Mouse (Mus musculus) midbrain, embryonic 14.5 days (tissue): Measurements from ENCODE around the gene Dohh. TPM values are rescaled to one million over a fixed set of nuclear protein-coding genes. Genes with fewer than 3 reads are reported as not detected.
A peak's percentile ranks its signal among the peaks of the same experiment; 100 is the strongest.

Experiments used
- ATAC-seq: fragments of 200-750 bp; cut with Nextera tagmentation; 2 replicates; pipeline ENCODE4 v1.8.0; 2017; ENCODE audit warnings: moderate number of reproducible peaks, moderate library complexity; ENCODE audit not compliant: low FRiP score, low TSS enrichment
- DNase-seq: peaks from one replicate; pipeline ENCODE4 v3.0.0-alpha.2; 2015
- H3K27ac ChIP-seq: fragments of 300-500 bp; sonication (generic); replicated peaks from 2 replicates; pipeline ENCODE4 v1.5.1; 2014; ENCODE audit warnings: mild to moderate bottlenecking, low read depth, low read length, moderate library complexity
- H3K27me3 ChIP-seq: fragments of 300-500 bp; sonication (generic); 2 replicates; pipeline ENCODE4 v1.6.1; 2014; ENCODE audit warnings: low read length, control low read depth, mixed read lengths; ENCODE audit not compliant: control insufficient read depth, insufficient read depth
- H3K36me3 ChIP-seq: fragments of 300-500 bp; sonication (generic); 2 replicates; pipeline ENCODE4 v1.6.1; 2014; ENCODE audit warnings: low read length, control low read depth; ENCODE audit not compliant: control insufficient read depth, insufficient read depth
- H3K4me1 ChIP-seq: fragments of 300-500 bp; sonication (generic); 2 replicates; pipeline ENCODE4 v1.6.1; 2014; ENCODE audit warnings: mild to moderate bottlenecking, antibody characterized with exemption, low read length, control low read depth; ENCODE audit not compliant: control insufficient read depth, insufficient read depth
- H3K4me2 ChIP-seq: fragments of 300-500 bp; sonication (generic); 2 replicates; pipeline ENCODE4 v1.6.1; 2014; ENCODE audit warnings: mild to moderate bottlenecking, low read length, moderate library complexity
- H3K4me3 ChIP-seq: fragments of 300-500 bp; sonication (generic); replicated peaks from 2 replicates; pipeline ENCODE4 v1.5.1; 2014; ENCODE audit warnings: low read depth, low read length
- H3K9ac ChIP-seq: fragments of 300-500 bp; sonication (generic); replicated peaks from 2 replicates; pipeline ENCODE4 v1.6.1; 2014; ENCODE audit warnings: mild to moderate bottlenecking, low read length, moderate library complexity
- H3K9me3 ChIP-seq: fragments of 300-500 bp; sonication (generic); 2 replicates; pipeline ENCODE4 v1.6.1; 2016; ENCODE audit warnings: low read length, control low read depth, mixed read lengths; ENCODE audit not compliant: control insufficient read depth
- WGBS: fragments of 180-500 bp; shearing (Covaris S2); extraction: QIAGEN DNeasy Blood & Tissue Kit; methylation state at CpG from one replicate; pipeline ENCODE4 v1.1.7; 2014; 5-methylcytosine and 5-hydroxymethylcytosine counted together
- polyA plus RNA-seq: library from polyadenylated mRNA; unstranded; fragments of >200 nt; fragmentation: Nextera tagmentation; extraction: Ambion mirVana; gene quantifications from 2 replicates; pipeline ENCODE4 v1.2.1, GENCODE M21; 2014

Gene Dohh
- polyA plus RNA-seq, 1 experiment from 2014 or later: 59.5 TPM

DNA sequence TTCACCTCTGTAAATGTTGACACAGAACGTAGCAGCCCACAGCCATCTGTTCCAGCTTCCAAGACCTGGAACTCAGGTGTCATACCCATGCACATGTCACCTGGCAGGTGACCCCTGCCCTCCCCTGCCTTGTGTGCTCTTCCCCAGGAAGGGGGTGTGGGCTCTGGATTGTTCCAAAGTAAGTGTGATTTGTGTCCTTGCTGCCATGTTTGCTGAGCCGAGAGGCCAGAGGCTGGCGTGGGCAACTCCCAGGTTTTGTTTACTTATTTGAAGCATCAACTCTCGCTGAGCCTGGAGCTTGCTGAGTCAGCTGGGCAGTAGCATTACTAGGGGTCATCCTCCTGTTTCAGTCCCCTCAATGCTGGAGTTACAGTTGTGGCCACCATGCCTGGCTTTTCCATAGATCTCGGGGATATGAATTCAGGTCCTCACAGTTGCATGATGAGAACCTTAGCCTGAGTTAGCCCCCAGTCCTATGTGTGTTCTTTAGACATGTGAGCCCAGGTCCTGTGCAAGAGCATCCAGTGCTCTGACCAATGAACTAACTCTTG, 4.4 kb downstream of the Dohh start, which contains the start of gene Gm48552:
Gene Gm48552, plus strand, starts transcription at position 501 of the 551 bp plus-strand sequence.
- Histone ChIP-seq H3K27ac (no peak within 1 kb of the TSS), H3K27me3 (no peaks in the 10 kb centered on the region), H3K9ac (no peak within 1 kb of the TSS), H3K36me3 (peaks cover 35% of the 10 kb centered on the region), H3K9me3 (no peaks in the 10 kb centered on the region), H3K4me1 (peaks cover 16% of the 10 kb centered on the region), H3K4me2 (no peak within 1 kb of the TSS), H3K4me3 (no peak within 1 kb of the TSS)
- 90% methylated on average over 5 of the region's 5 CpGs for WGBS
- DNase-seq (no peak), ATAC-seq (no peak)

DNA sequence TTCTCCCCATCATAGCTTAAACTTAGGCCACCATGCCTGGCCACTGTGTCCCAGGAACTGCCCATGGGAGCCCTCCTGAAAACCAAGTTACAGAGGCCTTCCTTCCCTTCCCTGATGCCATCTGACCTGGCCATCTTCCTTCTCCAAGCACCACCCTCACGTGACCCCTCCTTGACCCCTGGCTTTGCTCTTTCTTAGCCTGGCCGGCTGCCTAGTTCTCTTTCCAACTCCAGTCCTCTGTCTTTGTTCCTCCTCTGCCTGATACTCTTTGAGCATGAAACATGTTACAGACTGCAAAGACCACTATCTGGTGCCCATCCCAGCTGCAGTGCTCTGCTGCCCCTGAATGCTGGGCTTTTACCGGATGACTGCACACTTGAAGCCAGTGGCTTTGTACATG, 5.1 kb downstream of the Dohh start:
- H3K4me3 ChIP-seq: no peak overlapping the region

DNA sequence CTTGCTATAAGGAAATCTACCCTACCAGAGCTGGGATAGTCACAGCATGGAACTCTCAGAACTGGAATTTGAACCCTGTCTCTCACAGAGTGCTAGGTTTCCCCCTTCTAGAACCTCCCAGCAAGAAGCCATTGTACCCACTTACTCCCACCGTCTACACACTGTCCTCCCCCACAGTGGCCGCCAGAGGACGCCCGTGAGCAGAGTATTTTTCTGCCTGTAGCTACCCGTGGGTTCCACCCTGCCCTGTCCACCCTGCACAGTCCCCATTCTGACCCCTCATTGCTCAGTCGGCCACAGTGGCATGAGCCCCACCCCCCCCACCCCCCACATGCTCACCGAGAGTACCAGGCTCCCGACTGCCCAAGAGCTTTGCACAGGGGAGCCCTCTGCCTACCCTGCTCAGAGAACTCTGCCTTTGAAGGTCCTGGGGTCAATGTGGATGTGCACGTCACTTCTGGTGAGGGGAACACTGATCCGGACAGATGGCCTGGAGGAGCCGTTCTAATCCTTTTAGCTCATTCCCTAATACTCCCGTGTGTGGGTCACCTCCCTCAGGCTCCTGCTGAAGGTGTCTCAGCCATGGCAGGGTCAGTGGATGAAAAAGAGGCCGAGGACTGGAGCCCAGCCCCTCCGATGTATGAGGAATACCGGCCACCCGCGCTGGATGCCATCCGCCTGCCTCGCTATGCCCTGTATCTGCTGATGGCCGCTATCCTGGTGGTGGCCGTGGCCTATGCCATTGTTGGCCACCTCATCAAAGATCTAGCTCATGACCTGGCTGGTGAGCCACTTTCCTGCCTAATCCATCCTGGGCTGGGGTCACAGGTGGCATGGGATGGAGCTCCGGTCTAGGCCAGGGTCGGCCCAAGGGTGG, 5.8 kb downstream of the Dohh start:
- ATAC-seq (peak; percentile 53; the same call in 1 of the 2 replicates), DNase-seq (peak; percentile 65)
- Histone ChIP-seq H3K36me3 (peaks cover 35% of the 10 kb centered on the region), H3K27me3 (no peaks in the 10 kb centered on the region), H3K9me3 (no peaks in the 10 kb centered on the region), H3K4me2 (no peak overlapping the region), H3K27ac (no peak overlapping the region), H3K4me3 (no peak overlapping the region), H3K9ac (no peak overlapping the region), H3K4me1 (peaks cover 13% of the 10 kb centered on the region)
- 49% methylated on average over 23 of the region's 23 CpGs for WGBS

More for the DNA sequence above, 5.1 kb downstream of the Dohh start:
- Histone ChIP-seq H3K9ac (no peak overlapping the region), H3K27me3 (no peaks in the 10 kb centered on the region), H3K4me1 (peaks cover 17% of the 10 kb centered on the region), H3K9me3 (no peaks in the 10 kb centered on the region), H3K36me3 (peaks cover 35% of the 10 kb centered on the region), H3K4me2 (no peak overlapping the region), H3K27ac (no peak overlapping the region)
- no peak for ATAC-seq
- 30% methylated on average over 3 of the region's 3 CpGs for WGBS
- no peak for DNase-seq

DNA sequence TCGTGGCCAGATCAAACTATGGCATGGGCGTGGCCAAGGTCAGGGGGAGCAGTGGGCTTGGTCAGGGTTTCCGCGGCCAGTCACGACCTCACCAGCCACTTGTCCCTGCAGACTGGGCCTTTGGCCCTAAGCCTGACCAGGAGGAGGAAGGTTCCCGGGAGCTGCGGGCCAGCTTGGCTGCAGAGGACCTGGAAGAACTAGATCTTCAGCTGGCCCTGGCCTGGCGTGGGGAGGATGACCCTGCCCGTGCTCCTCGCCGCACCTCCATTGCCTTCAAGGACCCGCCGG, 6.4 kb downstream of the Dohh start:
- 91% methylated on average over 13 of the region's 13 CpGs for WGBS

DNA sequence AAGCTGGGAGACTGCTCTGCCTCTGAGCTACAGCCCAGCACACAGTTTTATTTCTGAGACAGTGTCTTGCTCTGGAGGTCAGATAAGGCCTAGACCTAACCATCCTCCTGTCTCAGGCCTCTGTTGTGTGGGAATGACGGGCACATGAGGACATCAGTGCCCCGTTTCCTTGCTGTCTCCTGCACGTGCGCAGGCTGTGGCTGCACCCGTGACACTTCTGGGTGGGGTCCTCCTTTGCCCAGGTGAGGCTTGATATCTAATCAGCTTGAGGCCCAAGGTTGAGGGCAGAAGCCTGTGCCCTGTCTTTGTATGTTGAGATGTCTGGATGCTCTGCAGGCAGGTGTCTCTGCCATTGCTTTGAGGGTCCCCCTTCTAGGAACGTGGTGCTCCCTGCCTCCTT, 8.0 kb downstream of the Dohh start:
- Histone ChIP-seq H3K36me3 (peaks cover 20% of the 10 kb centered on the region), H3K4me1 (peaks cover 8% of the 10 kb centered on the region; the same call in 1 of the 2 replicates), H3K9me3 (no peaks in the 10 kb centered on the region), H3K4me2 (no peak overlapping the region), H3K4me3 (no peak overlapping the region), H3K9ac (no peak overlapping the region), H3K27me3 (no peaks in the 10 kb centered on the region), H3K27ac (no peak overlapping the region)
- 88% methylated on average over 6 of the region's 6 CpGs for WGBS
- ATAC-seq (no peak), DNase-seq (no peak)

More for the DNA sequence above, 6.4 kb downstream of the Dohh start:
- no peak for DNase-seq
- Histone ChIP-seq H3K27ac (no peak overlapping the region), H3K36me3 (peaks cover 35% of the 10 kb centered on the region), H3K27me3 (no peaks in the 10 kb centered on the region), H3K9ac (no peak overlapping the region), H3K9me3 (no peaks in the 10 kb centered on the region), H3K4me1 (peaks cover 8% of the 10 kb centered on the region; the same call in 1 of the 2 replicates), H3K4me3 (no peak overlapping the region), H3K4me2 (no peak overlapping the region)
- no peak for ATAC-seq

DNA sequence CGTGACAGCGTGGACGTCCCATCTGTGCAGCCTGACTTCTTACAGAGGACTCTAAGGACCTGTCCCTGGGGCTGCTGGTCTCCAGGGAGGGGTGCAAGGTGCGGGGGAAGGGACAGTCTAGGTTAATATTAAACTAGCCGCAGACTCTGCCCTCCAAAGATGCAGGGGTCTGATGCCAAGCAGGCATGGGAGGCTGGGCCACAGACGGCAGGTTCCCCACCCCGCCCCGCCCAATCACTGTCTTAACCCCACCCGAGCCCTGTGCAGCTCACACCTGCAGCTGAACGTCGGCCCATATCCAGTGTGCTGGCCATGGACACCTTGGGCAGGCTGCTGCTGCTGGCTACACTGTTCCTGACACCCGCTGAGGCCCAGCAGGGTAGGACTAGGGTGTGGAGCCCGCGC, 8.6 kb downstream of the Dohh start, which contains the start of gene Smim24:
Gene Smim24, plus strand, starts transcription at position 271 of the 405 bp plus-strand sequence.
- no peak for ATAC-seq
- H3K27ac ChIP-seq: no peak within 1 kb of the TSS
- WGBS: 71% methylated on average over 14 of the region's 14 CpGs

DNA sequence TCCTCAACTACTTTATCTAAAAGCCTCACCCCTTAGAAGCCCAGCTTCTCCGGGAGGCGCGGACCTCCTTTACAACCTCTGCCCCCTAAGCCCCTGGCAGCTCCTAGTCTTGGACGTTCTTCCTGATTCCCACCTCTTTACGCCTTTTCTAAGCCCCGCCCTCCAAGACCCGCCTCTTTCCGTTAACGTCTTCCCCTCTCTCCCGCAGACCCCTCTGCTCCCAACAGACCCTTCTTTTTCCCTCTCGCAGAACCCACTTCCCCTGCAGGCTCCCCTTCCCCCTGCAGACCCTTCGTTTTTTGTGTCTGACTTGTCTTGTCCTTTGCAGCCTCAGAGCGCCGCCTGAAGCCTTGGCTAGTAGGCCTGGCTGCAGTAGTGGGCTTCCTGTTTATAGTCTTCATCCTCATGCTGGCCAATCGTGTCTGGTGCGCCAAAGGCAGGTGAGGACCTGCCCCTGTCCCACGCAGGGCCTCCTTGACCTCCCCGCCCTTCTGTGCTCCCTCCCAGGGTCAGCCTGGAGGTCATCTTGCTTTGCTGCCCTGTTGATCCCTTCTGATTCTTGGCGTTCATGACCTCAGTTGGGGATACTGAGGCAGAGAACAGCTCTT, 9.3 kb downstream of the Dohh start:
- no peak for ATAC-seq
- H3K9me3 ChIP-seq: no peaks in the 10 kb centered on the region
- peaks cover 8% of the 10 kb centered on the region for H3K36me3 ChIP-seq
- no peak for DNase-seq
- no peak overlapping the region; the same call in 1 of the 2 replicates for H3K9ac ChIP-seq
- H3K4me1 ChIP-seq: peaks cover 8% of the 10 kb centered on the region; the same call in 1 of the 2 replicates
- H3K4me2 ChIP-seq: peak overlapping the region; percentile 28
- 7% methylated on average over 19 of the region's 19 CpGs for WGBS
- H3K4me3 ChIP-seq: no peak overlapping the region
- H3K27ac ChIP-seq: no peak overlapping the region
- no peaks in the 10 kb centered on the region for H3K27me3 ChIP-seq

More for the DNA sequence above, 8.6 kb downstream of the Dohh start, which contains the start of gene Smim24:
- Histone ChIP-seq H3K4me1 (peaks cover 8% of the 10 kb centered on the region; the same call in 1 of the 2 replicates), H3K9me3 (no peaks in the 10 kb centered on the region), H3K9ac (no peak within 1 kb of the TSS; the same call in 1 of the 2 replicates), H3K4me2 (peak within 1 kb of the TSS; percentile 28), H3K4me3 (no peak within 1 kb of the TSS), H3K36me3 (peaks cover 15% of the 10 kb centered on the region), H3K27me3 (no peaks in the 10 kb centered on the region)
- DNase-seq: no peak

DNA sequence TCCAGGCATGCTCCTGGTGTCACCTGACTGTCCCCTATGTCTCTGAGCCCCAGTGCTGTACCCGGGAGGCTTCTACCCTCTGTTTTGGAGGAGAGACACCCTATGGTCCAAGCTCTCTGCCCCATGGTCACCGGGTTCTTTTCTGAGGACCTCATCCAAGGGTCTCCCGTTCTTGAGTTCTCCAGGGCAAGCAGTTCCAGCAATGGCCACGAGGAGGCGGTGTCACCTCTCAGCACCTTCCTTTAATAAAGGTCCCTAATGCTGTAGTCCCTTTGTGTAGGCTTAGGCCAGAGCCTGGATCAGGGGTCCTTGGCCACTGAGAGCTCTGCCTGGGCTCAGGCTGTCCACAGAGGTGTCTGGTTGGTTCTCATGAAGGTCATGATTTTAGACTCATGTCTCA, 10.9 kb downstream of the Dohh start:
- Histone ChIP-seq H3K9ac (no peak overlapping the region), H3K4me1 (peaks cover 8% of the 10 kb centered on the region; the same call in 1 of the 2 replicates), H3K9me3 (no peaks in the 10 kb centered on the region), H3K36me3 (peaks cover 9% of the 10 kb centered on the region), H3K27ac (no peak overlapping the region), H3K4me3 (no peak overlapping the region), H3K4me2 (no peak overlapping the region), H3K27me3 (no peaks in the 10 kb centered on the region)
- no peak for ATAC-seq
- 22% methylated on average over 5 of the region's 5 CpGs for WGBS
- peak; percentile 77 for DNase-seq
